Mouse (Mus musculus): Measurements from ENCODE around the gene Olfr33. TPM values are rescaled to one million over a fixed set of nuclear protein-coding genes. Genes with fewer than 3 reads are reported as not detected.

Olfr33 gene
- polyA plus RNA-seq, 1 experiment from 2014 or later = not detected

DNA sequence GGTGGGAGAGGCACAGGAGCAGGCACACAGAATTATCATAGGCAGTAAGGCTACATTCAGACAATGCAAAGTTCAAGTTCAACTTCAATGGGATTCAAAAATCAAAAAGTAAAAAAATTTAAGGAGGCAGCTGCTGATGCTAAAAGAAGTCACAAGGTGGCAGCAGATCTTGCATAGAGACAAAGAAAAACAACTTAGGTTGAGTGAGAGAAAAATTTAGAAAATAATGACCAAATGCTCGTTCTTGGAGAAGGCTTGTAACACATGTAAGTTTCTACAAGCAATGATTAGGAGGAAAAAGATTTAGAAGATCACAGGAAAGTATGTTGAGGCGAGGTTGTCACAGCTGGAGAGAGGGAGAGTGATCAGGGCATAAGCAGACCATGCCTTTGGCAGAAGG is 53.5 kb downstream of the Olfr33 start:
- ATAC-seq (ENCODE audit: insufficient number of reproducible peaks, low FRiP score, low TSS enrichment, low read depth) = no peak
- Histone ChIP-seq H3K4me1 (no peaks in the 10 kb centered on the region), H3K9me3 (no peaks in the 10 kb centered on the region), H3K9ac (no peak overlapping the region), H3K27ac (no peak overlapping the region), H3K4me3 (no peak overlapping the region), H3K36me3 (no peaks in the 10 kb centered on the region), H3K27me3 (no peaks in the 10 kb centered on the region), H3K4me2 (no peak overlapping the region)
- 29% methylated on average over 2 of the region's 2 CpGs for WGBS

DNA sequence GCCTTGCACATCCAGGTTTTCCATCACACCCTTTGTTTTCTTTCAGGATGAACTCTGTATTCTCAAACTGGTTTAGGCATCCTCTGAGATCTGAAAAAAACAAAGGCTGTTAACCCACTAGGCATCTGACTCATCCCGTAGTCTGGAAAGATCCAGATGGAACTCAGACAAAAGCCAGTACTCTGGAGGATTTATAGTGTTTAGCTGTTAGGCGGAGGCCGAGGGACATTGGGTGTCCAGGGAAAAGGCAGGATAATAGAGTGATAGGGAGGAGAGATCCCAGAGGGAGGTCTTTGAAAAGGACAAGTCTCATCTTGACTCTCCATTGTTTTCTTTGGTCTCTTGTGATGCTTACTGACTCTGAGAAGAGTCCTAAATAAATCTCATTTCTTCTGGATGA is 54.3 kb downstream of the Olfr33 start, which contains the start of gene Olfr556:
Gene Olfr556, plus strand, starts transcription at position 301 of the 400 bp plus-strand sequence.
- Histone ChIP-seq H3K4me2 (no peak within 1 kb of the TSS), H3K9ac (no peak within 1 kb of the TSS), H3K9me3 (no peaks in the 10 kb centered on the region), H3K36me3 (no peaks in the 10 kb centered on the region), H3K27ac (no peak within 1 kb of the TSS), H3K4me1 (no peaks in the 10 kb centered on the region), H3K4me3 (no peak within 1 kb of the TSS), H3K27me3 (no peaks in the 10 kb centered on the region)
- 55% methylated on average over 3 of the region's 3 CpGs for WGBS
- ATAC-seq (ENCODE audit: insufficient number of reproducible peaks, low FRiP score, low TSS enrichment, low read depth) = no peak

Other genes starting within 250 kb of the Olfr33 start
- gene Olfr543, start 237.4 kb downstream of the Olfr33 start, polyA plus RNA-seq (2015; fragmentation: Nextera tagmentation; extraction: Ambion mirVana) = 0.24 TPM in 1 of 2 replicates, not detected in the other
- 0.09 TPM in 2 replicates for gene Olfr544, start 230.8 kb downstream of the Olfr33 start, polyA plus RNA-seq (2015; fragmentation: Nextera tagmentation; extraction: Ambion mirVana)
- gene Olfr545, start 219.5 kb downstream of the Olfr33 start, polyA plus RNA-seq (2015; fragmentation: Nextera tagmentation; extraction: Ambion mirVana) = 0.06 and 0.10 TPM in 2 replicates
- gene Olfr547, start 184.3 kb downstream of the Olfr33 start, polyA plus RNA-seq (2015; fragmentation: Nextera tagmentation; extraction: Ambion mirVana) = not detected in 2 replicates
- gene Olfr548-ps1, start 178.2 kb downstream of the Olfr33 start, polyA plus RNA-seq (2015; fragmentation: Nextera tagmentation; extraction: Ambion mirVana) = not detected in 2 replicates
- gene Olfr549, start 169.2 kb downstream of the Olfr33 start, polyA plus RNA-seq (2015; fragmentation: Nextera tagmentation; extraction: Ambion mirVana) = not detected in 2 replicates
- gene Trim21, start 153.6 kb downstream of the Olfr33 start, polyA plus RNA-seq (2015; fragmentation: Nextera tagmentation; extraction: Ambion mirVana) = 0.49 and 0.97 TPM in 2 replicates
- gene Olfr550, start 147.6 kb downstream of the Olfr33 start, polyA plus RNA-seq (2015; fragmentation: Nextera tagmentation; extraction: Ambion mirVana) = 0.05 TPM in 1 of 2 replicates, not detected in the other
- gene Olfr551, start 127.2 kb downstream of the Olfr33 start, polyA plus RNA-seq (2015; fragmentation: Nextera tagmentation; extraction: Ambion mirVana) = not detected in 2 replicates
- gene Olfr552, start 121.3 kb downstream of the Olfr33 start, polyA plus RNA-seq (2015; fragmentation: Nextera tagmentation; extraction: Ambion mirVana) = not detected in 2 replicates
- gene Olfr553, start 100.9 kb downstream of the Olfr33 start, polyA plus RNA-seq (2015; fragmentation: Nextera tagmentation; extraction: Ambion mirVana) = not detected in 2 replicates
- not detected in 2 replicates for gene Olfr554, start 80.6 kb downstream of the Olfr33 start, polyA plus RNA-seq (2015; fragmentation: Nextera tagmentation; extraction: Ambion mirVana)
- not detected in 2 replicates for gene Olfr555, start 60.2 kb downstream of the Olfr33 start, polyA plus RNA-seq (2015; fragmentation: Nextera tagmentation; extraction: Ambion mirVana)
- not detected in 2 replicates for gene Olfr556, start 54.2 kb downstream of the Olfr33 start, polyA plus RNA-seq (2015; fragmentation: Nextera tagmentation; extraction: Ambion mirVana)
- gene Trim68, start 31.7 kb downstream of the Olfr33 start, polyA plus RNA-seq (2015; fragmentation: Nextera tagmentation; extraction: Ambion mirVana) = 13.6 and 14.3 TPM in 2 replicates
- not detected in 2 replicates for gene Olfr557, start 23.2 kb downstream of the Olfr33 start, polyA plus RNA-seq (2015; fragmentation: Nextera tagmentation; extraction: Ambion mirVana)
- gene Olfr558, start 16.9 kb downstream of the Olfr33 start, polyA plus RNA-seq (2015; fragmentation: Nextera tagmentation; extraction: Ambion mirVana) = 1.1 and 1.8 TPM in 2 replicates
- gene Olfr559, start 8.4 kb upstream of the Olfr33 start, polyA plus RNA-seq (2015; fragmentation: Nextera tagmentation; extraction: Ambion mirVana) = not detected in 2 replicates
- not detected in 2 replicates for gene Olfr560, start 40.3 kb upstream of the Olfr33 start, polyA plus RNA-seq (2015; fragmentation: Nextera tagmentation; extraction: Ambion mirVana)
- gene Olfr78, start 40.4 kb upstream of the Olfr33 start, polyA plus RNA-seq (2015; fragmentation: Nextera tagmentation; extraction: Ambion mirVana) = 0.22 and 0.34 TPM in 2 replicates
- gene Olfr561, start 52.2 kb upstream of the Olfr33 start, polyA plus RNA-seq (2015; fragmentation: Nextera tagmentation; extraction: Ambion mirVana) = not detected in 2 replicates
- gene Olfr564, start 84.4 kb upstream of the Olfr33 start, polyA plus RNA-seq (2015; fragmentation: Nextera tagmentation; extraction: Ambion mirVana) = not detected in 2 replicates
- not detected in 2 replicates for gene Olfr566, start 139.7 kb upstream of the Olfr33 start, polyA plus RNA-seq (2015; fragmentation: Nextera tagmentation; extraction: Ambion mirVana)
- not detected in 2 replicates for gene Olfr568, start 158.1 kb upstream of the Olfr33 start, polyA plus RNA-seq (2015; fragmentation: Nextera tagmentation; extraction: Ambion mirVana)
- not detected in 2 replicates for gene Olfr569, start 171.8 kb upstream of the Olfr33 start, polyA plus RNA-seq (2015; fragmentation: Nextera tagmentation; extraction: Ambion mirVana)
- not detected in 2 replicates for gene Olfr570, start 175.5 kb upstream of the Olfr33 start, polyA plus RNA-seq (2015; fragmentation: Nextera tagmentation; extraction: Ambion mirVana)
- not detected in 2 replicates for gene Olfr571, start 198.5 kb upstream of the Olfr33 start, polyA plus RNA-seq (2015; fragmentation: Nextera tagmentation; extraction: Ambion mirVana)
- gene Olfr572, start 205.3 kb upstream of the Olfr33 start, polyA plus RNA-seq (2015; fragmentation: Nextera tagmentation; extraction: Ambion mirVana) = not detected in 2 replicates
- gene Olfr573-ps1, start 223.5 kb upstream of the Olfr33 start, polyA plus RNA-seq (2015; fragmentation: Nextera tagmentation; extraction: Ambion mirVana) = not detected in 2 replicates
- gene Olfr574, start 229.4 kb upstream of the Olfr33 start, polyA plus RNA-seq (2015; fragmentation: Nextera tagmentation; extraction: Ambion mirVana) = not detected in 2 replicates
- gene Olfr575, start 239.7 kb upstream of the Olfr33 start, polyA plus RNA-seq (2015; fragmentation: Nextera tagmentation; extraction: Ambion mirVana) = not detected in 2 replicates
- not detected in 2 replicates for gene Olfr576, start 243.6 kb upstream of the Olfr33 start, polyA plus RNA-seq (2015; fragmentation: Nextera tagmentation; extraction: Ambion mirVana)